Mouse (Mus musculus): ENCODE results near the gene Slc6a18.

The Slc6a18 gene

GRCm38 (mm10) chr13:73677853-73678252 lies at the start of gene Slc6a18:
Slc6a18 (minus strand) TSS chr13:73678023.
- DNase-seq, result no peak

- DNase-seq, result peak; percentile 48
Observed at GRCm38 (mm10) chr13:73725315-73725714, 47.5 kb upstream of the Slc6a18 start.

- DNase-seq, result peak; percentile 64
Observed at GRCm38 (mm10) chr13:73723081-73723668, 45.4 kb upstream of the Slc6a18 start.

- no peak for DNase-seq
Observed at GRCm38 (mm10) chr13:73720241-73720640, 42.4 kb upstream of the Slc6a18 start.

GRCm38 (mm10) chr13:73718225-73718624 lies 40.4 kb upstream of the Slc6a18 start:
- peak; percentile 85 for DNase-seq

GRCm38 (mm10) chr13:73714020-73714419 lies 36.2 kb upstream of the Slc6a18 start:
- peak; percentile 67 for DNase-seq

- no peak for DNase-seq
Observed at GRCm38 (mm10) chr13:73713204-73713603, 35.4 kb upstream of the Slc6a18 start.

- DNase-seq, result no peak
Observed at GRCm38 (mm10) chr13:73712228-73712627, 34.4 kb upstream of the Slc6a18 start.

- no peak for DNase-seq
Observed at GRCm38 (mm10) chr13:73711803-73712202, 34.0 kb upstream of the Slc6a18 start.

- DNase-seq, result no peak
Observed at GRCm38 (mm10) chr13:73711221-73711620, 33.4 kb upstream of the Slc6a18 start.

GRCm38 (mm10) chr13:73709491-73709890 lies 31.7 kb upstream of the Slc6a18 start:
- no peak for DNase-seq

GRCm38 (mm10) chr13:73704694-73705325 lies 27.0 kb upstream of the Slc6a18 start, which contains the start of gene Slc6a19:
Slc6a19 (minus strand) TSS chr13:73704865.
- DNase-seq, result no peak

- DNase-seq, result peak; percentile 68
Observed at GRCm38 (mm10) chr13:73703486-73703885, 25.7 kb upstream of the Slc6a18 start.

GRCm38 (mm10) chr13:73702776-73703175 lies 25.0 kb upstream of the Slc6a18 start:
- peak; percentile 71 for DNase-seq

GRCm38 (mm10) chr13:73701161-73701883 lies 23.5 kb upstream of the Slc6a18 start:
- DNase-seq, result no peak

- no peak for DNase-seq
Observed at GRCm38 (mm10) chr13:73700554-73700953, 22.7 kb upstream of the Slc6a18 start.

GRCm38 (mm10) chr13:73699714-73700113 lies 21.9 kb upstream of the Slc6a18 start:
- no peak for DNase-seq

- no peak for DNase-seq
Observed at GRCm38 (mm10) chr13:73696529-73696928, 18.7 kb upstream of the Slc6a18 start.

GRCm38 (mm10) chr13:73694972-73695371 lies 17.1 kb upstream of the Slc6a18 start:
- DNase-seq, result no peak

- no peak for DNase-seq
Observed at GRCm38 (mm10) chr13:73693333-73693732, 15.5 kb upstream of the Slc6a18 start.

GRCm38 (mm10) chr13:73692249-73692868 lies 14.5 kb upstream of the Slc6a18 start:
- peak; percentile 91 for DNase-seq

GRCm38 (mm10) chr13:73688934-73689333 lies 11.1 kb upstream of the Slc6a18 start:
- peak; percentile 77 for DNase-seq

GRCm38 (mm10) chr13:73687601-73688000 lies 9.8 kb upstream of the Slc6a18 start:
- no peak for DNase-seq

GRCm38 (mm10) chr13:73685502-73685901 lies 7.7 kb upstream of the Slc6a18 start:
- DNase-seq, result no peak

Measured in thymus, postnatal 25 days (tissue).